Mouse (Mus musculus): ENCODE measurements around the gene Mup19. TPM values are rescaled to one million over a fixed set of nuclear protein-coding genes. Genes with fewer than 3 reads are reported as not detected.

Mup19 gene
- polyA plus RNA-seq, 1 experiment from 2014 or later = not detected

Other genes starting within 250 kb of the Mup19 start
- not detected in 2 replicates for gene Mup17, start 186.4 kb downstream of the Mup19 start, polyA plus RNA-seq (2015; fragmentation: Nextera tagmentation; extraction: Ambion mirVana)
- not detected in 2 replicates for gene Mup18, start 108.1 kb downstream of the Mup19 start, polyA plus RNA-seq (2015; fragmentation: Nextera tagmentation; extraction: Ambion mirVana)
- gene Mup5, start 53.0 kb upstream of the Mup19 start, polyA plus RNA-seq (2015; fragmentation: Nextera tagmentation; extraction: Ambion mirVana) = not detected in 2 replicates